Mouse (Mus musculus): ENCODE results near the gene Uckl1.

Uckl1 gene

GRCm38 (mm10) chr2:181572921-181573920 is 11.5 kb downstream of the Uckl1 start:
- no peak for DNase-seq (ENCODE audit: low spot score)

GRCm38 (mm10) chr2:181571941-181572670 is 12.6 kb downstream of the Uckl1 start:
- no peak for DNase-seq (ENCODE audit: low spot score)

GRCm38 (mm10) chr2:181570921-181571595 is 13.6 kb downstream of the Uckl1 start:
- no peak for DNase-seq (ENCODE audit: low spot score)

- no peak for DNase-seq (ENCODE audit: low spot score)
These were observed 14.3 kb downstream of the Uckl1 start for GRCm38 (mm10) chr2:181570375-181570774.

- no peak for DNase-seq (ENCODE audit: low spot score)
These were observed 14.8 kb downstream of the Uckl1 start for GRCm38 (mm10) chr2:181569856-181570255.

- DNase-seq (ENCODE audit: low spot score) = no peak
These were observed 16.3 kb downstream of the Uckl1 start for GRCm38 (mm10) chr2:181568272-181569008.

- DNase-seq (ENCODE audit: low spot score) = no peak
These were observed 17.4 kb downstream of the Uckl1 start for GRCm38 (mm10) chr2:181567338-181567737.

- no peak for DNase-seq (ENCODE audit: low spot score)
These were observed 30.9 kb downstream of the Uckl1 start for GRCm38 (mm10) chr2:181553772-181554171.

- DNase-seq (ENCODE audit: low spot score) = no peak
These were observed 34.5 kb downstream of the Uckl1 start for GRCm38 (mm10) chr2:181550233-181550632.

- DNase-seq (ENCODE audit: low spot score) = no peak
These were observed 36.0 kb downstream of the Uckl1 start for GRCm38 (mm10) chr2:181548682-181549081.

GRCm38 (mm10) chr2:181548227-181548626 is 36.5 kb downstream of the Uckl1 start:
- DNase-seq (ENCODE audit: low spot score) = no peak

- DNase-seq (ENCODE audit: low spot score) = no peak
These were observed 38.5 kb downstream of the Uckl1 start for GRCm38 (mm10) chr2:181546142-181546541.

- no peak for DNase-seq (ENCODE audit: low spot score)
These were observed 42.8 kb downstream of the Uckl1 start for GRCm38 (mm10) chr2:181541761-181542380.

GRCm38 (mm10) chr2:181537444-181538047 is 47.1 kb downstream of the Uckl1 start:
- peak; percentile 48 for DNase-seq (ENCODE audit: low spot score)

GRCm38 (mm10) chr2:181536410-181536809 is 48.3 kb downstream of the Uckl1 start:
- DNase-seq (ENCODE audit: low spot score) = no peak

GRCm38 (mm10) chr2:181532589-181532988 is 52.1 kb downstream of the Uckl1 start:
- DNase-seq (ENCODE audit: low spot score) = no peak

- no peak for DNase-seq (ENCODE audit: low spot score)
These were observed 55.6 kb downstream of the Uckl1 start for GRCm38 (mm10) chr2:181529076-181529475.

- no peak for DNase-seq (ENCODE audit: low spot score)
These were observed 59.2 kb downstream of the Uckl1 start for GRCm38 (mm10) chr2:181525526-181525925.

- DNase-seq (ENCODE audit: low spot score) = no peak
These were observed 61.9 kb downstream of the Uckl1 start for GRCm38 (mm10) chr2:181522811-181523210.

- DNase-seq (ENCODE audit: low spot score) = no peak
These were observed 63.2 kb downstream of the Uckl1 start for GRCm38 (mm10) chr2:181521491-181521890.

- DNase-seq (ENCODE audit: low spot score) = no peak
These were observed 63.8 kb downstream of the Uckl1 start for GRCm38 (mm10) chr2:181520936-181521227.

Data from layer of hippocampus, adult 9-10 months (tissue).